Mouse (Mus musculus): ENCODE results near the gene Efs.

GRCm38 (mm10) chr14:54932645-54933150 lies 6.8 kb upstream of the Efs start, which contains the start of gene Il25:
- TF ChIP-seq CTCF (IDR thresholded peaks at IDR 0.05; ENCODE audit: borderline replicate concordance, control insufficient read depth, extremely low read depth, insufficient read depth, low read length, poor library complexity) (no peak), POLR2A (IDR thresholded peaks at IDR 0.05; ENCODE audit: control insufficient read depth, extremely low read depth, insufficient read depth, low read length, poor library complexity) (no peak)
